Mouse (Mus musculus): Measurements from ENCODE around the gene Gtsf1l. TPM values are rescaled to one million over a fixed set of nuclear protein-coding genes. Genes with fewer than 3 reads are reported as not detected.
A peak's percentile ranks its signal among the peaks of the same experiment; 100 is the strongest.

Gtsf1l gene
- polyA plus RNA-seq, 1 experiment from 2014 or later, result not detected

DNA sequence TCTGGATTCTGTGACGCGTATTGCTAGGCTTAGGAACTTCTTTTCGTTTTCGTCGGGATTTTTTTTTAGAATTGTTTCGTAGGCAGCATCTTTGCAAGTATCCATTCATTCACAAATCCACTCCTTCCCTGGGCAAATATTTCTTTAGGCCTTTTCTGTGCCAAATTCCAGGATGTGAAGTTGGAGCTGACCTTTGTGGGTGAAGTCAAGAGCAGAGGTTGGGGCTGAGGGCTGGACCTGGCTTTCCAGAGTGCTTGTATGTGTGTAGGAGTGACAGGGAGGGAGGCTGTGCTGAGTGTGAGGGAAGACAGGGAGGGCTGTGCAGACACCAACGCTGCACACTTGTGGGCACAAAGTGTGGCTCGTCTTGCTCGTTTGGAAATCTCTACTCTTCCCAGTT is 31.1 kb downstream of the Gtsf1l start:
- 77% methylated on average over 9 of the region's 9 CpGs for WGBS
- Histone ChIP-seq H3K27ac (no peak overlapping the region), H3K36me3 (0 out of 2 replicates have a peak, but pooled peaks cover 7% of the 10 kb centered on the region), H3K9me3 (no peaks in the 10 kb centered on the region), H3K27me3 (ENCODE audit: insufficient read depth, poor library complexity, severe bottlenecking) (no peaks in the 10 kb centered on the region), H3K4me1 (peaks cover 57% of the 10 kb centered on the region), H3K4me3 (no peak overlapping the region)
- no peak for DNase-seq (ENCODE audit: low spot score)

- Histone ChIP-seq H3K36me3 (0 out of 2 replicates have a peak, but pooled peaks cover 4% of the 10 kb centered on the region), H3K9me3 (no peaks in the 10 kb centered on the region), H3K4me1 (peaks cover 57% of the 10 kb centered on the region), H3K27me3 (ENCODE audit: insufficient read depth, poor library complexity, severe bottlenecking) (no peaks in the 10 kb centered on the region), H3K27ac (peak overlapping the region; percentile 93), H3K4me3 (peak overlapping the region; percentile 86)
- DNase-seq (ENCODE audit: low spot score), result no peak
- 25% methylated on average over 5 of the region's 5 CpGs for WGBS
Measured at GRCm38 (mm10) chr2:163055715-163056114, 31.9 kb downstream of the Gtsf1l start.

GRCm38 (mm10) chr2:163054891-163055494 is 32.7 kb downstream of the Gtsf1l start:
- Histone ChIP-seq H3K4me3 (peak overlapping the region; percentile 86), H3K27me3 (ENCODE audit: insufficient read depth, poor library complexity, severe bottlenecking) (no peaks in the 10 kb centered on the region), H3K9me3 (no peaks in the 10 kb centered on the region), H3K4me1 (peaks cover 57% of the 10 kb centered on the region), H3K36me3 (0 out of 2 replicates have a peak, but pooled peaks cover 4% of the 10 kb centered on the region), H3K27ac (peak overlapping the region; percentile 93)
- under 1% methylated on average over 36 of the region's 38 CpGs for WGBS
- DNase-seq (ENCODE audit: low spot score), result peak; percentile 80

DNA sequence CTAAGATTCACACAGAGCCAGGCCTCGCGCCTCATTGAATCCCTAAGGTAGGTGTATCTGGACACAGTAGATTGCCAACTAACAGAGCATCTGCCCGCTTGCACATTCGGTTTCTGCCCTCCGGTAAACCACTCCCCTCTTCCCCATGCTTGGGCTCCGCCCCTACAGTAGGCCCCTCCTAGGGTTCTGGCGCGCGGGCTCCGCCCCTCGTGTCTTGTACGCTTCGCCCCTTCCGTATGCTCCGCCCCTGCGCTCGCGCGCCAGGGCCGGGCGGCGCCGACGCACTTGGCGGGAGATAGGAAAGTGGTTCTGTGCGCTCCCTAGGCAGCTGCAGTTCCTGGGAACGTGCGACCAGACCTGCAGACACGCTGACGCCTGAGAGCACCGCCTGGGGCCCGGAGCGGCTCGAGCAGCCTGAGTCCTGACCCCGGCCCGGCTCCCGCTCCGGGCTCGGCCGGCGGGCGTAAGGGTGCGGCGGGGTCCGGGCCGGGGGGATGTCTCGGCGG is 33.3 kb downstream of the Gtsf1l start, which contains the start of gene Mybl2:
Mybl2 (plus strand) TSS at position 353 of the 506 bp plus-strand sequence.
- H3K4me1 ChIP-seq, result peaks cover 53% of the 10 kb centered on the region
- H3K27me3 ChIP-seq (ENCODE audit: insufficient read depth, poor library complexity, severe bottlenecking), result no peaks in the 10 kb centered on the region
- H3K36me3 ChIP-seq, result 0 out of 2 replicates have a peak, but pooled peaks cover 4% of the 10 kb centered on the region
- peak within 1 kb of the TSS; percentile 86 for H3K4me3 ChIP-seq
- H3K27ac ChIP-seq, result peak within 1 kb of the TSS; percentile 93
- no peaks in the 10 kb centered on the region for H3K9me3 ChIP-seq
- WGBS, result under 1% methylated on average over 48 of the region's 48 CpGs
- DNase-seq (ENCODE audit: low spot score), result peak; percentile 98

DNA sequence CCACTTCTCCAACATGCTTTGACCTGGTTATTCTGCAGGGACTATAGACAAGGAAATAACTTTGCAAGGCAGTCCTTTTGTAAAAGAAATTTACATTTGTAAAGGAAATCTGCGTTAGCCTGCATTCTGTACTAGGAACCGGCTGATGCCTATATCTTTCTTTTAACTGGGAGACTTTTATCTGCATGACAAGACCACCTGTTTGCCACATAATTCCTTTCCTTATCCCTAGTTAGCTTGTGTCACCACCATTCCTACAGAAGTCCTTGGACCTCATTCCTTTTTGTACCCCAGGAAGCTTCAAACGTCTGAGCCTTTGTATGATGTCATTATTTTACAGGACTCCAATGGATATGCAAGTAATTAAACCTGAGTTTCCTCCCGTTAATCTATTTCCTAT is 34.8 kb downstream of the Gtsf1l start:
- Histone ChIP-seq H3K27ac (no peak overlapping the region), H3K4me1 (peaks cover 50% of the 10 kb centered on the region), H3K9me3 (no peaks in the 10 kb centered on the region), H3K36me3 (peaks cover 6% of the 10 kb centered on the region; the same call in 1 of the 2 replicates), H3K27me3 (ENCODE audit: insufficient read depth, poor library complexity, severe bottlenecking) (no peaks in the 10 kb centered on the region), H3K4me3 (no peak overlapping the region)
- 69% methylated on average over 4 of the region's 4 CpGs for whole genome bisulfite sequencing
- no peak for DNase-seq (ENCODE audit: low spot score)

DNA sequence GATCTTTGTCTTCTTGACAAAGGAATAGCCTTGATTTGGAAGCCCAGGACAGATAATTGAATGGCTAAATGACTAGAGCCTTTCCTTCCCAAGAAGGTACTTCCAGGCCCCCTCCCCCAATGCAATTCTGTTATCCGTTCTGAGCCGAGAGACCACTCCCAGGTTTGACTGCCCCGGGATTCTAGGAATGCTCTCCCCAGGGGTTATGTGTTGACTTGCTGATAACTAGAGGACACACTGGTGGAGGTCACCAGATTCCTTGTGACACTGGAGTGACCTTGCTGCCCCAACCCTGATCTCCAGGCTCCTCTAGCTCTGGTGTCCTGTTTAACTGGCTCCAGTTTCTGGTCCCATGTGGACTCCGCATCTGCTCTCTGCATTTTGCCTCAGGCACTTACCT is 35.6 kb downstream of the Gtsf1l start:
- H3K36me3 ChIP-seq, result peaks cover 11% of the 10 kb centered on the region
- no peaks in the 10 kb centered on the region for H3K9me3 ChIP-seq
- 13% methylated on average over 4 of the region's 4 CpGs for WGBS
- peak overlapping the region; percentile 68 for H3K27ac ChIP-seq
- no peaks in the 10 kb centered on the region for H3K27me3 ChIP-seq (ENCODE audit: insufficient read depth, poor library complexity, severe bottlenecking)
- H3K4me1 ChIP-seq, result peaks cover 50% of the 10 kb centered on the region
- no peak overlapping the region for H3K4me3 ChIP-seq
- no peak for DNase-seq (ENCODE audit: low spot score)

- peaks cover 48% of the 10 kb centered on the region for H3K4me1 ChIP-seq
- no peak overlapping the region for H3K4me3 ChIP-seq
- no peaks in the 10 kb centered on the region for H3K9me3 ChIP-seq
- no peaks in the 10 kb centered on the region for H3K27me3 ChIP-seq (ENCODE audit: insufficient read depth, poor library complexity, severe bottlenecking)
- 0 out of 2 replicates have a peak overlapping the region, but pooled peaks have one; percentile 68 for H3K27ac ChIP-seq
- DNase-seq (ENCODE audit: low spot score), result no peak
- 63% methylated on average over 1 of the region's 1 CpGs for WGBS
- H3K36me3 ChIP-seq, result peaks cover 15% of the 10 kb centered on the region
Measured at GRCm38 (mm10) chr2:163051691-163052090, 36.0 kb downstream of the Gtsf1l start.

DNA sequence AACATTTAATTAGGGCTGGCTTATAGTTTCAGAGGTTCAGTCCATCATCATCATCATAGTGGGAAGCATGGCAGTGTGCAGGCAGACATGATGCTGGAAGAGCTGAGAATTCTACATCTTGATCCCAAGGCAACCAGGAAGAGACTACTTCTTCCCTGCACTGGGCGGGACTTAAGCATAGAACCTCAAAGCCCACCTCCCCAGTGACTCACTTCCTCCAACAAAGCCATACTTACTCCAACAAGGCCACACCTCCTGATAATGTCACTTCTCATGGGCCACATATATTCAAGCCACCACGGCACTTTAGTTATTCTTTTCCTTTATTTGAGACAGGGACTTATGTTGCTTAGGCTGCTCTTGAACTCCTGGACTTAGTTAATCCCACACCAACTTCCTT is 38.5 kb downstream of the Gtsf1l start:
- 88% methylated on average over 2 of the region's 2 CpGs for WGBS

DNA sequence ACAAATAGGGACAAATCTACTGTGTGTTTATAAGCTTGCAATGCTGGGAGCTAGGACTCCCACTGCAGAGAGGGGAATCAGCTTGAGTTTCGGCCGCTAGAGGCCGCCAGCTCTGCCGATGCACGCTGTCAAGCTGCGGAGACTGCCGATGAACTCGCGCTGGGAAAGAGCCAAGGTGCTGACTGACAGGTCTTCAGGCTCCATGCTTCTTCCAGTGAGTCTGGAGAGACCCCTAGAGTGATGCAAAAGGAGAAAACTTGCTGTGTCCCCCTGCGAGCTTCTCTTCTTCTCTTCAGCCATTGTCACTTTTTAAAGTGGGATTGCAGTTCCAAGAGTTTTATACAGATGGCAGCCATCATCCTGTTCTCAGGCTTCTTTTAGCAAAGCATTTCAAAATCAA is 39.5 kb downstream of the Gtsf1l start:
- Histone ChIP-seq H3K9me3 (no peaks in the 10 kb centered on the region), H3K27ac (no peak overlapping the region), H3K4me3 (peak overlapping the region; percentile 25), H3K36me3 (peaks cover 49% of the 10 kb centered on the region), H3K4me1 (peaks cover 16% of the 10 kb centered on the region), H3K27me3 (ENCODE audit: insufficient read depth, poor library complexity, severe bottlenecking) (no peaks in the 10 kb centered on the region)
- DNase-seq (ENCODE audit: low spot score), result peak; percentile 87
- WGBS, result 3% methylated on average over 10 of the region's 10 CpGs

More for the DNA sequence above, 38.5 kb downstream of the Gtsf1l start:
- H3K9me3 ChIP-seq, result no peaks in the 10 kb centered on the region
- H3K36me3 ChIP-seq, result peaks cover 39% of the 10 kb centered on the region
- H3K27ac ChIP-seq, result no peak overlapping the region
- H3K27me3 ChIP-seq (ENCODE audit: insufficient read depth, poor library complexity, severe bottlenecking), result no peaks in the 10 kb centered on the region
- H3K4me3 ChIP-seq, result no peak overlapping the region
- peaks cover 22% of the 10 kb centered on the region for H3K4me1 ChIP-seq
- DNase-seq (ENCODE audit: low spot score), result no peak

GRCm38 (mm10) chr2:163039940-163040339 is 47.7 kb downstream of the Gtsf1l start:
- H3K4me3 ChIP-seq, result no peak overlapping the region
- H3K36me3 ChIP-seq, result peaks cover 92% of the 10 kb centered on the region
- H3K27me3 ChIP-seq (ENCODE audit: insufficient read depth, poor library complexity, severe bottlenecking), result no peaks in the 10 kb centered on the region
- WGBS, result 86% methylated on average over 7 of the region's 7 CpGs
- H3K27ac ChIP-seq, result no peak overlapping the region
- DNase-seq (ENCODE audit: low spot score), result no peak
- H3K9me3 ChIP-seq, result no peaks in the 10 kb centered on the region
- H3K4me1 ChIP-seq, result peaks cover 6% of the 10 kb centered on the region; the same call in 1 of the 2 replicates

Small RNAs within 50 kb of the gene (microRNA-seq; reads per million reads assigned to microRNA genes)
- gene Gm22174, result not detected
- gene Mir7003, result 1.0 reads per million

Other genes with a start within 250 kb of the Gtsf1l start
- 179 and 208 TPM in 2 replicates for gene Srsf6, start 156.3 kb downstream of the Gtsf1l start, polyA plus RNA-seq (2016; fragmentation: Nextera tagmentation; extraction: Ambion mirVana)
- gene L3mbtl1, start 144.4 kb downstream of the Gtsf1l start, polyA plus RNA-seq (2016; fragmentation: Nextera tagmentation; extraction: Ambion mirVana), result 0.07 and 0.15 TPM in 2 replicates
- 0.28 TPM in 1 of 2 replicates, not detected in the other for gene Sgk2, start 100.5 kb downstream of the Gtsf1l start, polyA plus RNA-seq (2016; fragmentation: Nextera tagmentation; extraction: Ambion mirVana)
- 40.6 and 45.6 TPM in 2 replicates for gene Ift52, start 70.5 kb downstream of the Gtsf1l start, polyA plus RNA-seq (2016; fragmentation: Nextera tagmentation; extraction: Ambion mirVana)
- 30.2 and 38.2 TPM in 2 replicates for gene Mybl2, start 33.2 kb downstream of the Gtsf1l start, polyA plus RNA-seq (2016; fragmentation: Nextera tagmentation; extraction: Ambion mirVana)
- 1.7 and 2.0 TPM in 2 replicates for gene Tox2, start 115.3 kb upstream of the Gtsf1l start, polyA plus RNA-seq (2016; fragmentation: Nextera tagmentation; extraction: Ambion mirVana)